Mouse (Mus musculus) embryonic facial prominence, embryonic 15.5 days (tissue): Measurements from ENCODE around the gene Gm4767. TPM values are rescaled to one million over a fixed set of nuclear protein-coding genes. Genes with fewer than 3 reads are reported as not detected.
A peak's percentile ranks its signal among the peaks of the same experiment; 100 is the strongest.
"Not testable (repeated sequence)": the region's sequence is repeated elsewhere in the genome, so short reads cannot be mapped to it uniquely, and the experiment has no call there.

Source experiments
- ATAC-seq: fragments of 200-750 bp; cut with Nextera tagmentation; 2 replicates; pipeline ENCODE4 v1.8.0; 2017; ENCODE audit warnings: low read depth, moderate TSS enrichment; ENCODE audit not compliant: insufficient number of reproducible peaks, low FRiP score, low TSS enrichment
- H3K27ac ChIP-seq: fragments of 300-500 bp; sonication (generic); replicated peaks from 2 replicates; pipeline ENCODE4 v1.5.1; 2015; ENCODE audit warnings: mild to moderate bottlenecking, inconsistent platforms
- H3K27me3 ChIP-seq: fragments of 300-500 bp; sonication (generic); 2 replicates; pipeline ENCODE4 v1.6.1; 2015; ENCODE audit warnings: inconsistent platforms
- H3K36me3 ChIP-seq: fragments of 300-500 bp; sonication (generic); 2 replicates; pipeline ENCODE4 v1.6.1; 2015; ENCODE audit warnings: mild to moderate bottlenecking, inconsistent platforms
- H3K4me1 ChIP-seq: fragments of 300-500 bp; sonication (generic); 2 replicates; pipeline ENCODE4 v1.6.1; 2015; ENCODE audit warnings: inconsistent platforms
- H3K4me2 ChIP-seq: fragments of 300-500 bp; sonication (generic); replicated peaks from 2 replicates; pipeline ENCODE4 v1.6.1; 2015; ENCODE audit warnings: mild to moderate bottlenecking, inconsistent platforms
- H3K4me3 ChIP-seq: fragments of 300-500 bp; sonication (generic); replicated peaks from 2 replicates; pipeline ENCODE4 v1.5.1; 2015; ENCODE audit warnings: mild to moderate bottlenecking, inconsistent platforms
- H3K9ac ChIP-seq: fragments of 300-500 bp; sonication (generic); 2 replicates; pipeline ENCODE4 v1.6.1; 2015; ENCODE audit warnings: inconsistent platforms
- H3K9me3 ChIP-seq: fragments of 300-500 bp; sonication (generic); replicated peaks from 2 replicates; pipeline ENCODE4 v1.6.1; 2016; ENCODE audit warnings: inconsistent platforms
- WGBS: fragments of 180-500 bp; shearing (Covaris S2); methylation state at CpG from one replicate; pipeline ENCODE4 v1.1.7; 2015; 5-methylcytosine and 5-hydroxymethylcytosine counted together
- polyA plus RNA-seq: library from polyadenylated mRNA; unstranded; fragments of >200 nt; fragmentation: Nextera tagmentation; extraction: Ambion mirVana; gene quantifications from 2 replicates; pipeline ENCODE4 v1.2.1, GENCODE M21; 2015

Gm4767 gene
- 2.6 and 3.0 TPM in 2 replicates for polyA plus RNA-seq

GRCm38 (mm10) chr10:81811899-81812298, at the start of gene Gm4767:
Gm4767 (plus strand) TSS chr10:81812186.
- not testable (repeated sequence) for H3K4me1 ChIP-seq, H3K9ac ChIP-seq, H3K9me3 ChIP-seq, H3K4me2 ChIP-seq, H3K27me3 ChIP-seq, H3K36me3 ChIP-seq, H3K27ac ChIP-seq, ATAC-seq
- 35% methylated on average over 11 of the region's 20 CpGs for WGBS
- H3K4me3 ChIP-seq, result peak within 1 kb of the TSS; percentile 13; the same call in 1 of the 2 replicates

- H3K4me2 ChIP-seq, H3K9ac ChIP-seq, H3K36me3 ChIP-seq, H3K27me3 ChIP-seq, H3K4me1 ChIP-seq, H3K27ac ChIP-seq, H3K9me3 ChIP-seq, H3K4me3 ChIP-seq: not testable (repeated sequence)
- WGBS, result no CpG with 5 or more reads among the region's 43 CpGs
- peak; percentile 91 for ATAC-seq
Observed at GRCm38 (mm10) chr10:81770506-81771403, 41.2 kb upstream of the Gm4767 start, which contains the start of gene Gm3055. Gm3055 (minus strand) TSS chr10:81771161.

- H3K4me3 ChIP-seq, H3K9me3 ChIP-seq, H3K27me3 ChIP-seq, H3K36me3 ChIP-seq, ATAC-seq, H3K4me2 ChIP-seq, H3K27ac ChIP-seq, H3K9ac ChIP-seq, H3K4me1 ChIP-seq: not testable (repeated sequence)
- no CpG with 5 or more reads among the region's 3 CpGs for WGBS
Observed at GRCm38 (mm10) chr10:81771404-81771777, 40.6 kb upstream of the Gm4767 start.

GRCm38 (mm10) chr10:81846219-81846618, 34.2 kb downstream of the Gm4767 start:
- ATAC-seq, H3K4me3 ChIP-seq, H3K27me3 ChIP-seq, H3K9ac ChIP-seq, H3K4me1 ChIP-seq, H3K27ac ChIP-seq, H3K9me3 ChIP-seq, H3K4me2 ChIP-seq, H3K36me3 ChIP-seq: not testable (repeated sequence)
- WGBS, result no CpG with 5 or more reads among the region's 18 CpGs

GRCm38 (mm10) chr10:81863409-81864407, 51.7 kb downstream of the Gm4767 start, which contains the start of gene Gm32687:
Gm32687 (plus strand) TSS chr10:81863934.
- not testable (repeated sequence) for H3K9me3 ChIP-seq, H3K4me3 ChIP-seq, H3K36me3 ChIP-seq, H3K9ac ChIP-seq, H3K27me3 ChIP-seq, H3K4me2 ChIP-seq, H3K4me1 ChIP-seq, H3K27ac ChIP-seq
- WGBS, result 43% methylated on average over 5 of the region's 49 CpGs
- ATAC-seq, result peak; percentile 99

Other genes starting within 250 kb of the Gm4767 start
- gene Tle2, start 237.6 kb upstream of the Gm4767 start, polyA plus RNA-seq, result 63.1 and 73.7 TPM in 2 replicates
- gene Tle6, start 211.1 kb upstream of the Gm4767 start, polyA plus RNA-seq, result 16.4 and 19.6 TPM in 2 replicates
- gene BC025920, start 205.9 kb upstream of the Gm4767 start, polyA plus RNA-seq, result 0.84 and 1.3 TPM in 2 replicates
- gene Sirt6, start 184.4 kb upstream of the Gm4767 start, polyA plus RNA-seq, result 40.5 and 41.0 TPM in 2 replicates
- gene Ankrd24, start 183.6 kb upstream of the Gm4767 start, polyA plus RNA-seq, result 14.5 and 15.0 TPM in 2 replicates
- 4.2 and 4.5 TPM in 2 replicates for gene Gm10778, start 163.1 kb upstream of the Gm4767 start, polyA plus RNA-seq
- 13.1 and 13.7 TPM in 2 replicates for gene Zfp433, start 107.4 kb upstream of the Gm4767 start, polyA plus RNA-seq
- 7.6 and 9.6 TPM in 2 replicates for gene Gm3055, start 41.0 kb upstream of the Gm4767 start, polyA plus RNA-seq
- gene Gm32687, start 51.7 kb downstream of the Gm4767 start, polyA plus RNA-seq, result 7.9 and 8.0 TPM in 2 replicates
- 3.4 and 3.6 TPM in 2 replicates for gene Zfp781, start 118.3 kb downstream of the Gm4767 start, polyA plus RNA-seq
- gene Zfp873, start 235.9 kb downstream of the Gm4767 start, polyA plus RNA-seq, result 11.4 and 12.1 TPM in 2 replicates